Mouse (Mus musculus) heart, embryonic 16.5 days (tissue): ENCODE results near the gene Npy. TPM values are rescaled to one million over a fixed set of nuclear protein-coding genes. Genes with fewer than 3 reads are reported as not detected.

ENCODE experiments used
- ATAC-seq: fragments of 200-750 bp; cut with Nextera tagmentation; replicated peaks from 2 replicates; pipeline ENCODE4 v1.8.0; 2017; ENCODE audit warnings: moderate number of reproducible peaks; ENCODE audit not compliant: insufficient read depth, low FRiP score; ENCODE audit errors: extremely low read depth
- H3K27ac ChIP-seq: fragments of 300-500 bp; sonication (generic); 2 replicates; pipeline ENCODE4 v1.5.1; 2014; ENCODE audit warnings: mild to moderate bottlenecking, low read length, control low read depth, moderate library complexity
- H3K27me3 ChIP-seq: fragments of 300-500 bp; sonication (generic); 2 replicates; pipeline ENCODE4 v1.6.1; 2014; ENCODE audit warnings: low read length, mixed read lengths; ENCODE audit not compliant: control insufficient read depth, insufficient read depth
- H3K36me3 ChIP-seq: fragments of 300-500 bp; sonication (generic); 2 replicates; pipeline ENCODE4 v1.6.1; 2014; ENCODE audit not compliant: control insufficient read depth, insufficient read depth
- H3K4me1 ChIP-seq: fragments of 300-500 bp; sonication (generic); 2 replicates; pipeline ENCODE4 v1.6.1; 2014; ENCODE audit warnings: low read length, mixed read lengths; ENCODE audit not compliant: control insufficient read depth, insufficient read depth
- H3K4me2 ChIP-seq: fragments of 300-500 bp; sonication (generic); 2 replicates; pipeline ENCODE4 v1.6.1; 2014; ENCODE audit warnings: low read depth, mild to moderate bottlenecking, control low read depth, low read length
- H3K4me3 ChIP-seq: fragments of 300-500 bp; sonication (generic); 2 replicates; pipeline ENCODE4 v1.5.1; 2014; ENCODE audit warnings: mild to moderate bottlenecking, control low read depth, low read length
- H3K9ac ChIP-seq: fragments of 300-500 bp; sonication (generic); 2 replicates; pipeline ENCODE4 v1.6.1; 2014; ENCODE audit warnings: low read length, control low read depth
- H3K9me3 ChIP-seq: fragments of 300-500 bp; sonication (generic); replicated peaks from 2 replicates; pipeline ENCODE4 v1.6.1; 2016; ENCODE audit warnings: low read length; ENCODE audit not compliant: control insufficient read depth
- WGBS: fragments of 180-500 bp; shearing (Covaris S2); extraction: QIAGEN DNeasy Blood & Tissue Kit; methylation state at CpG from one replicate; pipeline ENCODE4 v1.1.7; 2014; 5-methylcytosine and 5-hydroxymethylcytosine counted together
- polyA plus RNA-seq: library from polyadenylated mRNA; unstranded; fragments of >200 nt; fragmentation: Nextera tagmentation; extraction: Ambion mirVana; gene quantifications from 2 replicates; pipeline ENCODE4 v1.2.1, GENCODE M21; 2015

Npy gene
- polyA plus RNA-seq, 1 experiment from 2014 or later: 2.7 TPM

- H3K9ac ChIP-seq: no peak overlapping the region
- H3K27me3 ChIP-seq: no peaks in the 10 kb centered on the region
- WGBS: 36% methylated on average over 8 of the region's 8 CpGs
- no peak for ATAC-seq
- no peak overlapping the region for H3K4me3 ChIP-seq
- H3K27ac ChIP-seq: no peak overlapping the region
- no peaks in the 10 kb centered on the region for H3K4me1 ChIP-seq
- no peak overlapping the region for H3K4me2 ChIP-seq
- no peaks in the 10 kb centered on the region for H3K36me3 ChIP-seq
- H3K9me3 ChIP-seq: no peaks in the 10 kb centered on the region
Observed at GRCm38 (mm10) chr6:49804105-49804504, 18.4 kb upstream of the Npy start.

GRCm38 (mm10) chr6:49808076-49808475 is 14.4 kb upstream of the Npy start:
- H3K27me3 ChIP-seq: no peaks in the 10 kb centered on the region
- H3K9ac ChIP-seq: 0 out of 2 replicates have a peak overlapping the region, but pooled peaks have one; percentile 16
- WGBS: 24% methylated on average over 13 of the region's 13 CpGs
- H3K9me3 ChIP-seq: no peaks in the 10 kb centered on the region
- no peaks in the 10 kb centered on the region for H3K4me1 ChIP-seq
- H3K27ac ChIP-seq: no peak overlapping the region
- H3K4me2 ChIP-seq: peak overlapping the region; percentile 63
- no peaks in the 10 kb centered on the region for H3K36me3 ChIP-seq
- peak overlapping the region; percentile 40 for H3K4me3 ChIP-seq
- no peak for ATAC-seq

GRCm38 (mm10) chr6:49817183-49817582 is 5.3 kb upstream of the Npy start:
- Histone ChIP-seq H3K36me3 (no peaks in the 10 kb centered on the region), H3K4me3 (no peak overlapping the region), H3K4me2 (no peak overlapping the region), H3K27me3 (peaks cover 20% of the 10 kb centered on the region), H3K9me3 (no peaks in the 10 kb centered on the region), H3K9ac (no peak overlapping the region), H3K4me1 (peaks cover 4% of the 10 kb centered on the region), H3K27ac (no peak overlapping the region)
- ATAC-seq: no peak
- WGBS: 75% methylated on average over 5 of the region's 5 CpGs

GRCm38 (mm10) chr6:49817625-49818024 is 4.9 kb upstream of the Npy start:
- no peaks in the 10 kb centered on the region for H3K9me3 ChIP-seq
- no peaks in the 10 kb centered on the region for H3K36me3 ChIP-seq
- no peak overlapping the region for H3K9ac ChIP-seq
- no peak overlapping the region for H3K4me3 ChIP-seq
- no peak overlapping the region for H3K4me2 ChIP-seq
- ATAC-seq: no peak
- no peak overlapping the region for H3K27ac ChIP-seq
- H3K4me1 ChIP-seq: peaks cover 8% of the 10 kb centered on the region
- WGBS: 60% methylated on average over 6 of the region's 6 CpGs
- H3K27me3 ChIP-seq: peaks cover 25% of the 10 kb centered on the region

- ATAC-seq: no peak
- peak overlapping the region; percentile 87 for H3K4me2 ChIP-seq
- peaks cover 12% of the 10 kb centered on the region for H3K4me1 ChIP-seq
- H3K27ac ChIP-seq: no peak overlapping the region
- peak overlapping the region; percentile 51; the same call in 1 of the 2 replicates for H3K9ac ChIP-seq
- H3K36me3 ChIP-seq: no peaks in the 10 kb centered on the region
- H3K9me3 ChIP-seq: no peaks in the 10 kb centered on the region
- peaks cover 59% of the 10 kb centered on the region for H3K27me3 ChIP-seq
- WGBS: 1% methylated on average over 10 of the region's 10 CpGs
- peak overlapping the region; percentile 59 for H3K4me3 ChIP-seq
Observed at GRCm38 (mm10) chr6:49822871-49823230, 341 bp downstream of the Npy start.

- peaks cover 12% of the 10 kb centered on the region for H3K4me1 ChIP-seq
- peak overlapping the region; percentile 87; the same call in 1 of the 2 replicates for H3K4me2 ChIP-seq
- no peak overlapping the region for H3K9ac ChIP-seq
- ATAC-seq: no peak
- no peaks in the 10 kb centered on the region for H3K36me3 ChIP-seq
- H3K27ac ChIP-seq: no peak overlapping the region
- no peak overlapping the region; the same call in 1 of the 2 replicates for H3K4me3 ChIP-seq
- 12% methylated on average over 15 of the region's 15 CpGs for WGBS
- no peaks in the 10 kb centered on the region for H3K9me3 ChIP-seq
- H3K27me3 ChIP-seq: peaks cover 61% of the 10 kb centered on the region
Observed at GRCm38 (mm10) chr6:49823371-49823770, 861 bp downstream of the Npy start.

GRCm38 (mm10) chr6:49823821-49824220 is 1.3 kb downstream of the Npy start:
- ATAC-seq: no peak
- no peak overlapping the region for H3K27ac ChIP-seq
- H3K27me3 ChIP-seq: peaks cover 62% of the 10 kb centered on the region
- H3K4me2 ChIP-seq: no peak overlapping the region
- no peak overlapping the region for H3K9ac ChIP-seq
- H3K4me1 ChIP-seq: peaks cover 12% of the 10 kb centered on the region
- no peaks in the 10 kb centered on the region for H3K9me3 ChIP-seq
- H3K4me3 ChIP-seq: no peak overlapping the region
- no peaks in the 10 kb centered on the region for H3K36me3 ChIP-seq
- WGBS: 17% methylated on average over 2 of the region's 2 CpGs

- Histone ChIP-seq H3K9me3 (no peaks in the 10 kb centered on the region), H3K9ac (no peak overlapping the region), H3K27me3 (peaks cover 12% of the 10 kb centered on the region), H3K4me1 (no peaks in the 10 kb centered on the region), H3K36me3 (no peaks in the 10 kb centered on the region), H3K4me3 (no peak overlapping the region), H3K27ac (no peak overlapping the region), H3K4me2 (no peak overlapping the region)
- no peak for ATAC-seq
- 65% methylated on average over 2 of the region's 2 CpGs for WGBS
Observed at GRCm38 (mm10) chr6:49831579-49831978, 9.1 kb downstream of the Npy start.

GRCm38 (mm10) chr6:49856830-49857229 is 34.3 kb downstream of the Npy start:
- Histone ChIP-seq H3K36me3 (no peaks in the 10 kb centered on the region), H3K4me3 (no peak overlapping the region), H3K9me3 (no peaks in the 10 kb centered on the region), H3K27me3 (no peaks in the 10 kb centered on the region), H3K4me1 (no peaks in the 10 kb centered on the region), H3K27ac (no peak overlapping the region), H3K4me2 (no peak overlapping the region), H3K9ac (no peak overlapping the region)
- ATAC-seq: no peak
- 62% methylated on average over 2 of the region's 2 CpGs for WGBS
